Mouse (Mus musculus) testis, postnatal 14 days (tissue): ENCODE measurements at regions not wholly inside any gene's neighbourhood (a gene's known extent, or its start where the extent isn't known, plus 50 kb on each side); places are given as distances from the start of the nearest gene placed in this dataset.

ENCODE experiments used
- DNase-seq: peaks from one replicate; pipeline ENCODE4 v3.0.0; 2021; ENCODE audit warnings: low spot score

DNA sequence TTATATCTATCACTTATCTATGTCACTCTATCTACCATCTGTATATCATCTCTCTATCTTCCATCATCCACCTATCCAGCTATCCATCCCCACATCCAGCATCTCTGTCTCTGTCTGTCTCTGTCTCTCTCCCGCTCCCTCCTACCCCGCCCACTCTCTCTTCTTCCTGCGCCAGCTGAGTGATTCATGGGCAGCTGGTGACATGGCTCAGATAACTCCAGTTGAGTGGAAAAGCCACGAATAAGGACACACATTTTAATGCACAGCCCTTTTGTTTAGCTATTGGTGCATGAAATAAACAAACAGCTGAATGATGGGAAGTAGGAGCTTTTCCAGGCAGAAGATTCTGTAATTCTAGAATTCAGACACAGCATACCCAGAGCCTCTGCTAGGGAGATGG is 446.3 kb downstream of the Glrx3 start:
- no peak for DNase-seq

DNA sequence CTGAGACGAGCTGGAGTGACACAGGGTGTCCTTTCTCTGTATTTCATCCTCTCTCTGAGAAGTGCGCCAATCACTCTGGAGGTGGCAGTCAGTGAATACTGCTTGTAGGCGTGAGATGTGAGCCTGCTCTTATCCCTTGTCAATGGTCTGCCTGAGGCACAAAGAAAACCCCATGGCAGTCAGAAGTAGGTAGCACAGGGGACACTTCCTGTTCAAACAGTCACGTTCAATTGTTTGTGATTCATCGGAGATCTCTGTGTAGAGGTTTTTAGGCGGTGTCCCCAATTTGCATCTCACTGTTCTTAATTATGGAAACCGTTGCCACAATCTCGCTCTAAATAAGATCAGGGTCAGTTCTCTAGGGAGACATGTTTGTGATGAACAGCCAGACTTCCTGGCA is 447.7 kb downstream of the Glrx3 start:
- no peak for DNase-seq

DNA sequence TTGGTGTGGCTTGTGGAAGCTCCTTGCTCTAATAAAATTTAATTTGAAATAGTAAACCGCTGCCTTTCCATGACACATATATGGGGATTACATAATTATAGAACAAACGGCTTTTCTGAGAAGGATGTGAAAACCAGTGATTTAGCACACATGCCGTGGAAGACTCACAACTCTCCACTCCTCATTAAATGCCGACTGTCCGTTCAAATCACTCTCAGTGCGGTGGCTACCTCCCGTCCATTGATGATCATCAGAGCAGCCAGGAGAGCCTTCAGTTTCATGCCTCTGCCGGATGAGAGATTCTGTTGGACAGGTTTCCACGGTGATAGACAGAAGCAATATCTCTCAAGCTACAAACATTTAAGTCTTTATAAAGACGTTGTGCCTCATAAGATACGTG is 451.3 kb downstream of the Glrx3 start:
- no peak for DNase-seq

DNA sequence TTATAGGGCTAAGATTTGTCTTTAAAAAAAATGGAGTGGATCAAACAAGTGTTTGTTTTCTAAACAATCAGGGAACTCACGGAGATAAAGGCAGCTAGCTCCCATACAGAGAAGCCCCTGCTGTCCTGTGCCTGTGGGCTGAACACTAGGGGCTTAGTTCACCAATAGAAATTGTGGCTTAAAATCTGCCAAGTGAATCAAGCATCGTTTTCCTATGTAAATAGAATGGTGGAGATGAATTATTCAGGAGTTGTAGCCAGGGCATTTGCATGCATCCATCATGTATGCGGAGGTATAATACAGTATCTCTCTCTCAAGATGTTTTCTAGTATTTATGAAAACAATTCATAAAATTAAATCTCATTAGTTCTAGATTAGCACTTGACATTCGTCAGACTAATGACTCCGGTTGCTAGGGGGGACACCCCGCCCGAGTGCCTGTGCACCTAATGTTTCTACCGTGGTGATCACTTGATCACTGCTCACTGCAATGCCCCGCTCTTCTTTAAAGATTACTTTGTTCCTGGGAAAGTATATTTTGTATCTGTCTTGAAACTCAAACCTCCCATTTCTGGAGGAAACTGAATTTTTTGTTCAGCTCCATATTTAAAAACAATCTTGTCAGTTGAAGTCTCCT is 469.1 kb downstream of the Glrx3 start:
- no peak for DNase-seq

DNA sequence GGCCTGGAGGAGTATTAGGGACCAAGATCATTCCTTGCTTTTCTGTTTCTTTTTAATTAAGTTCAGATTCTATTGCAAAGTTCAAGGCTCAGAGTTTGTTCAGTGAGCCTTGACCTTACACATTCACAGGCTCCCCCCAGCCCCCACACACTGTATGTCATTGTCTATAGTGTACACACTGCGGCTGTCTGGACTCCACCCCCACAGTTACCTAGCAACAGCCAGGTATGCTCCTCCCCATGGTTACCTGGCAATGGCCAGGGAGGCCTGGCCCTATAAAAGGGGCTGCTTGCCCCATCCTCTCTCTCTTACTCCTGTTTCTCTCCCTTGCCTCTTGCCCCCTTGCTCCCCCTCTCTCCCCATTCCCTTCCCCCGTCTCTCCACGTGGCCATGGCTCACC is 472.0 kb downstream of the Glrx3 start:
- DNase-seq, result no peak

DNA sequence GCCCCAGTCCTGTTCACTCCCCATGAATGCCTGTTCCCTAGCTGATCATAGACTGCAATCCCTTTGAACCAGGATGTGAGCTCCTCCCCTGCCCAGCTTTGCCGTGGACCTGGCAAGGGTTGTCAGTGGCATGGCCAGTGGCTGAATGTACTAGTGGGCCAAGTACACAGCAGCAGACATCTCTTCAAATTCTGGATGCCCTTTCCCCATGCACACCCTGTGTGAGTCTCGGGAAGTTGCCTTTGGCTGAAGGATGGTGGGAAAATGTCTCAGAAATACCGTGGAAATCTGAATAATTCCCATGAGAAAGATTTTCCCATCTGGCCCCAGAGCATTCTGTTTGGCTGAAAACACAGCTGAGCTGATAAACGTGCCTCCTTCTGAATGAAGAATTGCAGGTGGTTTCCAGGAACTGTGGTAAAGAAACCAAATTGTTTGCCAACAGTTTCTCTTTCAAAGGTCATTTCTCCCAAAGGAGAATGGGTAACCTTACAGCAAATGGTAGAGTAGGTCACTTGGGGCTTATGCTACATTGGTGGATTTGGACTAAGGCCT is 476.2 kb downstream of the Glrx3 start:
- DNase-seq, result no peak

DNA sequence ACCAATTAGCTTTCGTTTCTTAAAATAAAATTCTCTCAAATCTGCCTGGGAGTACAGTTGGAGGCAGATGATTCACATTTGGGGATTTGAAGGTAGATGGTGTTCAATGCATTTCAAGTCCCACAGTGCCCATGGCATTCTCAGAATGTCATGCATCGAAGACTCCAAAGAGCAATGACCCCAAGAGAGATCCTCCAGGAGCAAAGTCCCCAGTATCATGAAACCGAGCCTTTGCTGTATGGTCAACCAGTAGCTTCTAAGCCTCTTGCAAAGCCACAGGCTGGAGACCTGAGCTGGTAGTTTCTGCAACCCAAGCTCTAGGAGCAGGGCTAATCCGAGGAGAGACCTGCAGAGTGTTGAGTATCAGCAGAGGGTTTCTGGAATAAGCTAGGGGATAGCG is 477.1 kb downstream of the Glrx3 start:
- no peak for DNase-seq

DNA sequence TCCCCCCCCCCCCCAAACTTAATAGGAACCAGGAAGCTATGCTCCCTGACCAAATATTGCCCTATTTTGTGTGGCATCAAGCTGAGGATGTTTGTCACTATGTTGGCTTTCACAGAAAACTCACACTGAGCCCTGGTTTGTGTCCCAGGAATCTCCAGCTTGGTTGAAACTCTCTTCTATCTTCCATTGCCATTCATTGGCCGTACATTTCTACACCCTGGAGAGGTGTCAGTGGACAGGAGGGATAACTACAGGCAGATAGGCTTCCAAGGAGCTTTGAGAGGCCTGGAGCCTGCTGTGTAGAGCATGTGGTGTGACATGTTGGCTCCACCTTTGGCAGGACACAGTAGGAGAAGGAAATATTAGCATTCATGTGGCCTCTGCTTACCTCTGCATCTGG is 478.9 kb downstream of the Glrx3 start:
- DNase-seq, result no peak

DNA sequence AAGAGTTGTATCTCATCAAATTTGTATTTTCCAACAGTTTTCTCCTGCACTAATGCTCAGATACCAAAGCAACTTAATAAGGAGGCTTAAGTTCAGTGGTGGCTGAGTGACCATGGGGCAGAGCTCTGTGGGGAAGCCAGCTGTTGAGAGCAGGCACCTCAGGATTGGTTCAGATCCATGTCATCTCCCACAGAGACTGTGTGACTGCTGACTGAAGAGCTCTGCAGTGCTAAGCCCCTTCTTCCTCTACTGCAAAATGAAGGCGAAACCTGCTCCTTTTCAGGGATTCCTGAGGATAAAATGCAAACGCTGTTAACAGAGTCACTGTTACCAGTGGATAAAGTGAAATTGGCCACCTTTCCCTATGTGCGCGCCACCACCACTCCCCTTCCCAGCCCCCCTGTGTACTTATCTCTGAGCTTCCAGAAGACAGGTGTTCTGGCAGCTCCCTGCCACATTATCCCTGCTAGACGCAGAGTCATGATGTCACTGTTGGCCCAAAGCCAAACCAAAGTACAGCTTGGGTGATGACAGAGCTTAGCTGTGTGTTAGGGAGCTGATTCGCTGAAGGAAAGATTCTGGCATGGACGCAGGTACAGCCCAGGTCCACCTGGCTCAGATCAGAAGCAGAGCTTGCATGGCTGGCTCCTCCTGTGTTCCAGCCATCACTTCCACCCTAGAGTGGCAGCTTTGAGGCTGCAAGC is 472.9 kb downstream of the Tcerg1l start:
- DNase-seq, result no peak

DNA sequence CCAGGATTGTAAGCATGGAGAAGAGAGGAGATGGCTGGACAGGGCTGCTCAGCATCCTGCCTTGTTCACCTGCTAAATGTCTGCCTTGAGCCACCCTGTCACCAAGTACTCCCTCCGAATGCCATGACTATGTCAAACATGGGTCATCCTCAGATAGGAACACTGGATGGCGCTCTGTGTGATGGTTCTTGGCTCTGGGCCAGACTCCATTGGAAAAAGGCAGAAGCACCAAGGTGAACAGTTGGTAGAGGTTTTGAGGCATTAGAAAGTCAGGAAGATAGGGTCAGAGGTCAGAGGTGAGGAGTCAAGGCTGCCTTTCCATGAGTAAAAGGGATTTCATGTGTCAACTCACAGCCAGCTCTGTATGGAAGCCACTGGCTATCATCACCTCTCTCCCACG is 471.9 kb downstream of the Tcerg1l start:
- DNase-seq, result no peak

DNA sequence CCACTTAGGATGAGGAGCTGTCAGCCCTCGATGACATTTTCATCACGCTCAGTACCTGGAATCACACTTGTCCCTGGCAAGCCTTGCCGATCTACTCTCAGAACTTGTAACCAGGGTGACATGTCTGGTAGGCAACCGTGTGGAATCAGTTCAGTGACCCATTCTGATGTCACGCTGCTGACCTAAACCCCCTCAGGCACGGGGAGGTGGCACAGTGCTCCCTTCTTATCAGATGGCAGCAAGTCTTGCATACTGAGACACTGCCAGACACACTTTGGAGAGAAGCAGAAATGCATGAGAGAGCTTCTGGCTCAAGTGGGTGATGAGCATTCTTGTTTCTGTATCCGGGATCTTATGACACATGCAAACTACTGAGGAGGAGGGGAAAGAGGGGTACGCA is 470.2 kb downstream of the Tcerg1l start:
- DNase-seq, result no peak

DNA sequence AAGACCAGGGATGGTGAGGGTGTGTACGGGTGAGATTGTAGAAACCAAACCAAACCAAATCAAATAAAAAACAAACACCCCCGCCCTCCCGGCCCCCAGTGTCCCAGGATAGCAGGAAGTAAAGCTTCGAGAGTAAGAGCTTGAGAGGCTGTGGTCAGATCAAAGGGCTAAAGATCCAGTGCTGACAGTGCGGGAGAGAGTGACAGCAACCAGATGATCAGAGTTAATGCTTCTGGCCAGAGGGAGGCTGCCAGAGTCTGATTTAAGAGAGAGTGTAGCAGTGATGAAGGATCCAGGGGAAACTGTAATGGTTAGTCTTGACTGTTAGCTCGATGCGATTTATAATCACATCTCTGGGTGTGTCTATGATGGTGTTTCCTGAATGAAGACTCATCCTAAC is 467.3 kb downstream of the Tcerg1l start:
- no peak for DNase-seq

DNA sequence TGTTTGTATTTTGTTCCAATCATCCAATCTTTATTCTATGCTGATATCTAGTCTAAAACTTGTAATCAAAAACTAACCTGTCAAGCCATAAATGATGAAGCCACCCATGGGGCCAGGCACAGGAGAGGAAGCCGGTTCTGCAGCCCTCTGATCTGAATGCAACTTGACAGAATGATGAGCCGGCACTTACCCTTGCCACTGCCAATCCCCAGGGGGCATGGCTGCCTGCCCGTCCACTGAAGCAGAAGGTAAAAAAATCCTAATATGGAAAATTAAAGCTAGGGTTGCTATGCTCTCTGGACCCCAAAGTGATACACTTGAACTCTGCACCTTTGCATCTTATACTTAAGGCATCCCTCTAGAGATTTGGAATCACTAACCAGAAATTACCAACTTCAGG is 461.6 kb downstream of the Tcerg1l start:
- DNase-seq, result no peak

DNA sequence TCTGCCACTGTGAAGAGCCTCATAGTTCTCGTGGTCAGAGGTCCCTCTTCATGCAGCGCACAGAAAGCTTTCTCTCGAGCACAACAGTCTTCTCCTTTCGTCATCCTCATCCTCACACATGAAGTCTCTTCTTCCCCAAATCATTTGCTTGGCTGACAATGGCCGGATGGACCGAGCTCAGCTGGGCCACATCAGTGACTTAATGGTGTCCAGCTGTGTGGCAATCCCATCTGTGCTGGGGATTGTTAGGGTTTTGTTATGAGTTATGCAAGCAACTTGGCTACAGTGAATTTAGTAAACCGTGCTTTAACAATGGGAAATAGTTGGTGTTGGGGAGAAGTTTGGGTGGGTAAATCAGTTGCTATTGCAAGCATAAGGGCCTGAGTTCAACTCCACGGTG is 458.4 kb downstream of the Tcerg1l start:
- DNase-seq, result no peak

DNA sequence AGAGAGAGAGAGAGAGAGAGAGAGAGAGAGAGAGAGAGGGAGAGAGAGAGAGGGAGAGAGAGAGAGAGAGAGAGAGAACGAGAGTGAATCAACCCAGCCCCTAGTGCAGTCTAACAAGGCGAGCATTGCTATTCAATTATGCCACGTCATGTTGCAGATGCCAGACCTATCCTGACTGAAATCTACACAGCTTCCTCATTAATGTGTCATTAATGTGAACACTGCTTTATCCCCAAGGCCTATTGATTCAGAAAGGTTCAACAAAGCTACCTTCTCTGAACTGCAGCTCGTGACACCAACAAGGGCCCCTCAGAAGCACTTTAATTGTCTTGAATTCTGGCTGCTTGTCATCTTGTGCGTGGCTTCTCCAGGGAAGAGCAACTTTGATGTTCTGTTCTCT is 457.4 kb downstream of the Tcerg1l start:
- no peak for DNase-seq

DNA sequence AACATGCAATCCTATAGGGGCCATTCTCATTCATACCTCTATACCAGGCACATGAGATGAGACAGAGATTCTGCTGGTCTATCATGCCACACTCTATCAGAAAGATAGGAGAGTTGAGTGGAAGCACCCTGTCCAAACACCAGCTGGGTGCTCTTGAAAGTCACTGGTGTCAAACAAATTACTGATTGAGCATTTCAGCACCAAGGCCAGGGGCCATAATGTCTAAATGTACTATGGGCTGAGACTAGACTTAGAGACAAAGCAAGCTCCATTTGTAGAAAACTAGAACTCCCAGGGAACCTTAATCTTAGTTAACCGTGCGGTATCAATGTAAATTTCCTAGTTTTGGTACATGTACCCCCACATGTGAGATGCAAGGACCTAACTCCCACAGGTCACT is 452.5 kb downstream of the Tcerg1l start:
- DNase-seq, result no peak

DNA sequence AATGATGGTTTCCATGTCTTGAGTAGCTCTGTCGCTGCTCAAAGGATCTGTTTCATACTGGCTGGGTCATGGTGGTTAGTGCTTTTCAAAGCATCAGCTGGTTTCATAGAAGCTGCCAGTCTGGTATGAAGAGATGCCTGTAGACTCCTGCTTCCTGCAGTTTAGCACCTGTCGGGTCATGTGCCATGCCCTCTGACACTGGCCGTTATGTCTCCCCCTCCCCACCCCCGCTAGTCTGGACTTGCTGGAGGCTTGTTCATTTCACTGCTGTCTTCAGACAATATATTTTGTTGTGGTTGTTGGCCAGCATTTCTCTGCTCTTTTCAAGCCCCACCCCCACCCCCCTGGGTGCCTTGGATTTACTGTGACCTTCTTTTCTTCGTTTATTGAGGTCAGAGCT is 450.1 kb downstream of the Tcerg1l start:
- DNase-seq, result no peak

DNA sequence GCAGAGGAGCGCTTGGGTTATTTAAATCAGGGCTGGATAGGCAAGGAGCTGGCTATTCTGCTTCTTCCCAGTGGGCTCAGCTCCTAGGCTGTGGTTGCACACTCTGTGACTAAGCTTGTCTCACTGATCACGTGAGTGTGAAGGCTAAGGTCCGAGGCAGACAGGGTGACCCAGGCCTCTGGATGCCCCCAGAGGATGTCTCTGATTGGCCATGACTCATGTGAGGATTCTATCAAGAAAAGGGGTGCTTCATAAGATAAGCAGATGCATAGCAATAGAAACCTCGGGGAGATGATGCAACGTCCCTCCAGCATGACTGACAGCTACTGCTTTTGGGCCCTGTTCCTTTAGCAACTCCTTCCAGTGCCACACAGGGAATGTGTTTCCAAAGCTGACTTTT is 440.2 kb downstream of the Tcerg1l start:
- no peak for DNase-seq

DNA sequence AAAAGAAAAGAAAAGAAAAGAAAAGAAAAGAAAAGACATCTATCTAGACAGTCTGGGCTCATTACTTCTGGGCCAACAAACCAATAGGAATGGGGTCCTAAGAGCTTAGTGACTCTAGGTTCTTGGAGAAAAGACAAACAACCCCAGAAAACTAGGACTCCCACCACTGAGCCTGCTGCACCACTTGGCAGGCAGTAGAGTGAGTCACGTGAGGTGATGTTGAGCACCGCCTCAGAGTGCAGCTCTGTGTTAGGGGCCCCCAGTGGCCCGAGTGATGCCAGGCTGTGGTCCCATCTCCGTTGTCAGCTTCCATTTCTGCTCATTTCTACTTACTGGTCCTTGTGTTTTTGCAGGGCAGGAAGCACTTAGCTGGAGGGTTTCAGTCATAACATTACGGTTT is 439.7 kb downstream of the Tcerg1l start:
- DNase-seq, result no peak

DNA sequence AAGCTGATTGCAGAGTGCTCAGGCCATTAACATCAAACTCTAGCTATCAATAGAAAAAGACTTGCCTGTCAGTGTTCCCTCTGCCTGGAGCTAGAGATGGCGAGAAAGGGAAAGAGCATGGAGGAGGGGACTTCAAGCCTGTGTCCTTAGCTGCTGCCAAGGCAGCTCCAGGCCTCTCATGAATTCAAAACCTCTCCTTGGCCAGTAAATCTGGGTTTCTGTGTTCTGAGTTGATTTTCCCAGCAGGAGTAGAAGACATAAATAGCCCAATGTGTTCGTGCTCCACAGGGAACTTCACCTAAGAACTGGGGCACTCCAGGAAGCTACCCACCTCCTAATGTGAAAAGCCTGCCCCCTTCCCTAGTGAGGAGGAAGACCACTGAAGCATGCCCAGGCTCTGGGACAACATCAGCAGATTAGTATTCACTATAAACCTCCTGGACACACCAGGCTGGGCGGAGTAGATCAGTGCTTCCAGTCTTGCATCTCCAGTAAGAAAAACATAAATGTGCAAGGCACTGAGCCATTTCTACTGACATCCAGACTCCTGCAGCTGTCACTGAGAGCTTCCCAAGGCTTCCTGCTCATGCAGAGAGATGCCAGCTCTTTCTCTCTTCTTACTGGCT is 433.9 kb downstream of the Tcerg1l start:
- DNase-seq, result no peak

DNA sequence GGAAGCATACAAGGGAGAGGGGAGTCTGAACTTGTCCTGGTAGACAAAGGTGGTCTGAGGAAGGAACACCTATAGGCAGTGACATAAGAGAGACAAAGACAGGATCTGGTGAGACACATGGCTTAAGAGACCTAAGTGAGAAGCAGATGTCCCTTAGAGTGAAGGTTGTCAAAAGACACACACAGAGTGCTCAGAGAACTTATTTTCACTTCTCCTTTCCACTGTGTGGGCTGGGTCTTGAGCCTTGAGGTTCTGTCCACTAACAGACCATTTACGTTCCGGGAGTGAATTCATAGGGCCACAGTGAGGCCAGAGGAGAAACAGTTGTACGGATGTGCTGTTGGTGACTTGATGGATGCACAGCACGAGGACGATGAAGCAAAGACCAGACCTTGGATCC is 422.8 kb downstream of the Tcerg1l start:
- no peak for DNase-seq

DNA sequence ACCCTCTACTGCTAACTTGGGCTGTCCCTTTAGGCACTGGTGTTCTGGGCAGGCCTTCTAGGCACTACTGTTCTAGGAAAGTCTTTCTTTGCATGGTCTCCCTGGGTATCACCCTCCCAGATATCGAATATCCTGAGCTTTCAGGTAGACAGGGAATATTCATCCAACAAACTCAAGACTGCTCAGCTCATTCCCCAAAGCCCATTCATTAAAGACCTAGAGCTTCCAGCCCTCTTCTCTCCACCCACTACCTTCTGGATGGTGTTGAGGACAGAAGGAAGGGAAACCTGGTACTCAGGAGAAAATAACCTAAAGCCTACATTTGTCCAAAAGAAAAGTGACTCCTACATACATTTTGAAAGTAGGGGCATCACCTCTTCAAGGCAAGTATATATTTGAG is 420.0 kb downstream of the Tcerg1l start:
- no peak for DNase-seq

DNA sequence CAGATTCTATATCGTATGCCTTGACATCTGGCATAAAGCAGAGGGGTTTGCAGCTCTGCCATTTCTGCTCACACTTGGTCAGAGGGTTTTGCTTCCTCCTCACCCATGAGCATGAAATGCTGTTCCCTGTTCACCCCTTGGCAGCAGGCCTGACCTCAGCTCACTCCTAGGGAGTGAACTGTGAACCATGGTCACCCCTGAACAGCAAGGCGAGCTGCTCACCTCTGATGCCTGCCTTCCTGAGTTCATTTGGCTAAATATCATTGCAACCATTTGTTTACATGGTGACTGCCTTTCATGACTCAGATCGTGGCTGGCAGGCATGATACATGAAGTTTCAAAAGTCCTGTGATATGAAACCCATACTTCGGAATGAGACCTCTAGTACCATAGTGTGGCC is 418.2 kb downstream of the Tcerg1l start:
- no peak for DNase-seq

DNA sequence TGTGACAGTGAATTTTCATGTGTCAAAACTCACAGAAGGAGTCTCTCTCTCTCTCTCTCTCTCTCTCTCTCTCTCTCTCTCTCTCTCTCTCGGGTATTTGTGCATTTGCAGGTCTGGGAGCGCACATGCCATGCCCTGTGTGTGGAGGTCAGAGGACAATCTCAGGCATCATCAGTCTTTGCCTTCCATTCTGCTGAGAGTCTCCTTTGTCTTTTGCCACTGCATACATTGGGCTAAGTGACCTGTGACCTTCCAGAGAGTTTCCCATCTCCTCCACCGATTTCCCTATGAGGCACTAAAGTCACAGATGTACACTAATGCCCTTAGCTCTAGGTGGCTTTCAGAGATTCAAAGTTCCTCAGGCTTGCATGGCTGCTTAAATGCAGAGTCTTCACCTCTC is 391.7 kb downstream of the Tcerg1l start:
- DNase-seq, result no peak
